Mouse (Mus musculus) olfactory bulb, adult 2 months (tissue): Measurements from ENCODE around the gene Gm45716. TPM values are rescaled to one million over a fixed set of nuclear protein-coding genes. Genes with fewer than 3 reads are reported as not detected.
"Not testable (repeated sequence)": the region's sequence is repeated elsewhere in the genome, so short reads cannot be mapped to it uniquely, and the experiment has no call there.

Experiments
- H3K27ac ChIP-seq: fragments of 200-500 bp; 2 replicates; pipeline ENCODE4 v1.5.1; 2012; ENCODE audit warnings: low read depth, low read length; ENCODE audit not compliant: insufficient read depth
- H3K4me1 ChIP-seq: fragments of 200-500 bp; 2 replicates; pipeline ENCODE4 v1.6.1; 2012; ENCODE audit warnings: low read length; ENCODE audit not compliant: control insufficient read depth, insufficient read depth
- H3K4me3 ChIP-seq: fragments of 200-500 bp; 2 replicates; pipeline ENCODE4 v1.5.1; 2012; ENCODE audit warnings: mild to moderate bottlenecking, low read depth, low read length, moderate library complexity; ENCODE audit not compliant: insufficient read depth
- CTCF ChIP-seq: fragments of 200-500 bp; IDR thresholded peaks from 2 replicates; pipeline ENCODE4 v1.5.1; 2012; ENCODE audit warnings: low read depth, mild to moderate bottlenecking, low read length, moderate library complexity; ENCODE audit not compliant: insufficient read depth
- POLR2A ChIP-seq: fragments of 200-500 bp; IDR thresholded peaks from 2 replicates; pipeline ENCODE4 v1.6.1; 2012; ENCODE audit warnings: mild to moderate bottlenecking, low read depth, low read length, moderate library complexity; ENCODE audit not compliant: insufficient read depth
- WGBS: fragments of 180-500 bp; shearing (Covaris S2); methylation state at CpG from one replicate; pipeline ENCODE4 v1.1.7; 2018; 5-methylcytosine and 5-hydroxymethylcytosine counted together
- polyA plus RNA-seq: library from polyadenylated mRNA; stranded (reverse); fragments of >200 nt; gene quantifications from 2 replicates; pipeline ENCODE4 v1.2.4, GENCODE M21; 2012; ENCODE audit warnings: low replicate concordance; ENCODE audit not compliant: missing spikeins, insufficient read depth, insufficient read length

The Gm45716 gene
- polyA plus RNA-seq, 1 experiment = not detected

GRCm38 (mm10) chr11:90265581-90265980 lies 78.1 kb downstream of the Gm45716 start:
- Histone ChIP-seq H3K4me1 (peaks cover 12% of the 10 kb centered on the region), H3K4me3 (no peak overlapping the region), H3K27ac (no peak overlapping the region)
- TF ChIP-seq POLR2A (no peak), CTCF (no peak)
- WGBS = 88% methylated on average over 7 of the region's 7 CpGs

GRCm38 (mm10) chr11:90268934-90269333 lies 81.5 kb downstream of the Gm45716 start:
- no peak for TF ChIP-seq POLR2A
- no peak for TF ChIP-seq CTCF
- Histone ChIP-seq H3K4me1 (peaks cover 12% of the 10 kb centered on the region), H3K27ac (no peak overlapping the region), H3K4me3 (no peak overlapping the region)
- WGBS = 79% methylated on average over 5 of the region's 5 CpGs

- no peak for TF ChIP-seq POLR2A
- TF ChIP-seq CTCF = no peak
- no peak overlapping the region for H3K27ac ChIP-seq
- H3K4me3 ChIP-seq = no peak overlapping the region
- peaks cover 10% of the 10 kb centered on the region for H3K4me1 ChIP-seq
- WGBS = 41% methylated on average over 18 of the region's 18 CpGs
Measured at GRCm38 (mm10) chr11:90269398-90270123, 82.1 kb downstream of the Gm45716 start.

GRCm38 (mm10) chr11:90270132-90270877 lies 82.8 kb downstream of the Gm45716 start:
- WGBS = 73% methylated on average over 11 of the region's 11 CpGs
- Histone ChIP-seq H3K4me1 (peaks cover 14% of the 10 kb centered on the region), H3K27ac (no peak overlapping the region), H3K4me3 (no peak overlapping the region)
- TF ChIP-seq POLR2A = no peak
- TF ChIP-seq CTCF = no peak

GRCm38 (mm10) chr11:90274187-90274586 lies 86.7 kb downstream of the Gm45716 start:
- Histone ChIP-seq H3K27ac (no peak overlapping the region), H3K4me1 (peaks cover 16% of the 10 kb centered on the region), H3K4me3 (no peak overlapping the region)
- whole genome bisulfite sequencing = 76% methylated on average over 1 of the region's 1 CpGs
- TF ChIP-seq POLR2A = no peak
- TF ChIP-seq CTCF = no peak

GRCm38 (mm10) chr11:90275663-90276062 lies 88.2 kb downstream of the Gm45716 start:
- Histone ChIP-seq H3K4me3 (no peak overlapping the region), H3K27ac (no peak overlapping the region), H3K4me1 (0 out of 2 replicates have a peak, but pooled peaks cover 9% of the 10 kb centered on the region)
- TF ChIP-seq CTCF (no peak), POLR2A (no peak)
- WGBS = 77% methylated on average over 7 of the region's 7 CpGs

GRCm38 (mm10) chr11:90276150-90276549 lies 88.7 kb downstream of the Gm45716 start:
- TF ChIP-seq POLR2A (no peak), CTCF (no peak)
- Histone ChIP-seq H3K4me1 (0 out of 2 replicates have a peak, but pooled peaks cover 9% of the 10 kb centered on the region), H3K4me3 (no peak overlapping the region), H3K27ac (no peak overlapping the region)
- 85% methylated on average over 8 of the region's 8 CpGs for WGBS

- Histone ChIP-seq H3K4me1 (0 out of 2 replicates have a peak, but pooled peaks cover 9% of the 10 kb centered on the region), H3K27ac (no peak overlapping the region), H3K4me3 (no peak overlapping the region)
- TF ChIP-seq CTCF (no peak), POLR2A (no peak)
- WGBS = 96% methylated on average over 12 of the region's 12 CpGs
Measured at GRCm38 (mm10) chr11:90276561-90276960, 89.1 kb downstream of the Gm45716 start.

GRCm38 (mm10) chr11:90280069-90280468 lies 92.6 kb downstream of the Gm45716 start:
- no peak for TF ChIP-seq CTCF
- TF ChIP-seq POLR2A = no peak
- no peak overlapping the region for H3K27ac ChIP-seq
- no peak overlapping the region for H3K4me3 ChIP-seq
- 97% methylated on average over 5 of the region's 5 CpGs for WGBS
- 0 out of 2 replicates have a peak, but pooled peaks cover 4% of the 10 kb centered on the region for H3K4me1 ChIP-seq

- WGBS = 92% methylated on average over 2 of the region's 2 CpGs
- not testable (repeated sequence) for H3K27ac ChIP-seq, H3K4me1 ChIP-seq
Measured at GRCm38 (mm10) chr11:90281943-90282342, 94.5 kb downstream of the Gm45716 start.

More at GRCm38 (mm10) chr11:90281943-90282342, 94.5 kb downstream of the Gm45716 start:
- H3K4me3 ChIP-seq = not testable (repeated sequence)
